Mouse (Mus musculus) embryonic facial prominence, embryonic 12.5 days (tissue): ENCODE data around the gene Mical2. TPM values are rescaled to one million over a fixed set of nuclear protein-coding genes. Genes with fewer than 3 reads are reported as not detected.

Experiments
- ATAC-seq: fragments of 200-750 bp; cut with Nextera tagmentation; 2 replicates; pipeline ENCODE4 v1.8.0; 2017; ENCODE audit not compliant: insufficient number of reproducible peaks, insufficient read depth, low FRiP score, low TSS enrichment
- H3K27ac ChIP-seq: fragments of 300-500 bp; sonication (generic); 2 replicates; pipeline ENCODE4 v1.5.1; 2016; ENCODE audit warnings: mild to moderate bottlenecking
- H3K27me3 ChIP-seq: fragments of 300-500 bp; sonication (generic); 2 replicates; pipeline ENCODE4 v1.6.1; 2016; ENCODE audit warnings: mild to moderate bottlenecking, moderate library complexity
- H3K36me3 ChIP-seq: fragments of 300-500 bp; sonication (generic); 2 replicates; pipeline ENCODE4 v1.6.1; 2016; ENCODE audit warnings: mild to moderate bottlenecking
- H3K4me1 ChIP-seq: fragments of 300-500 bp; sonication (generic); 2 replicates; pipeline ENCODE4 v1.6.1; 2016
- H3K4me2 ChIP-seq: fragments of 300-500 bp; sonication (generic); replicated peaks from 2 replicates; pipeline ENCODE4 v1.6.1; 2016; ENCODE audit warnings: mild to moderate bottlenecking, moderate library complexity
- H3K4me3 ChIP-seq: fragments of 300-500 bp; sonication (generic); 2 replicates; pipeline ENCODE4 v1.5.1; 2016; ENCODE audit warnings: mild to moderate bottlenecking
- H3K9ac ChIP-seq: fragments of 300-500 bp; sonication (generic); 2 replicates; pipeline ENCODE4 v1.6.1; 2016; ENCODE audit warnings: mild to moderate bottlenecking, moderate library complexity
- H3K9me3 ChIP-seq: fragments of 300-500 bp; sonication (generic); 2 replicates; pipeline ENCODE4 v1.6.1; 2016; ENCODE audit warnings: mild to moderate bottlenecking, moderate library complexity
- WGBS: fragments of 180-500 bp; shearing (Covaris S2); methylation state at CpG from one replicate; pipeline ENCODE4 v1.1.7; 2016; 5-methylcytosine and 5-hydroxymethylcytosine counted together
- polyA plus RNA-seq: library from polyadenylated mRNA; unstranded; fragments of >200 nt; fragmentation: Nextera tagmentation; extraction: Ambion mirVana; gene quantifications from 2 replicates; pipeline ENCODE4 v1.2.1, GENCODE M21; 2016

Gene Mical2
- polyA plus RNA-seq, 1 experiment from 2014 or later: 3.3 TPM

- no peak for ATAC-seq
- Histone ChIP-seq H3K27ac (no peak overlapping the region), H3K4me3 (no peak overlapping the region), H3K9ac (no peak overlapping the region), H3K4me2 (no peak overlapping the region), H3K36me3 (no peaks in the 10 kb centered on the region), H3K4me1 (no peaks in the 10 kb centered on the region), H3K9me3 (no peaks in the 10 kb centered on the region), H3K27me3 (no peaks in the 10 kb centered on the region)
- WGBS: 84% methylated on average over 5 of the region's 5 CpGs
Observed at GRCm38 (mm10) chr7:112288352-112289107, 62.9 kb downstream of the Mical2 start.

GRCm38 (mm10) chr7:112289514-112289913, 63.9 kb downstream of the Mical2 start:
- H3K36me3 ChIP-seq: no peaks in the 10 kb centered on the region
- no peak overlapping the region for H3K4me2 ChIP-seq
- H3K4me1 ChIP-seq: no peaks in the 10 kb centered on the region
- no peak for ATAC-seq
- H3K27ac ChIP-seq: no peak overlapping the region
- H3K9ac ChIP-seq: no peak overlapping the region
- WGBS: 58% methylated on average over 5 of the region's 5 CpGs
- H3K4me3 ChIP-seq: no peak overlapping the region
- no peaks in the 10 kb centered on the region for H3K27me3 ChIP-seq
- H3K9me3 ChIP-seq: no peaks in the 10 kb centered on the region

- no peaks in the 10 kb centered on the region for H3K36me3 ChIP-seq
- 57% methylated on average over 4 of the region's 4 CpGs for WGBS
- no peak overlapping the region for H3K27ac ChIP-seq
- H3K9me3 ChIP-seq: no peaks in the 10 kb centered on the region
- H3K4me1 ChIP-seq: no peaks in the 10 kb centered on the region
- H3K4me3 ChIP-seq: no peak overlapping the region
- H3K4me2 ChIP-seq: no peak overlapping the region
- H3K9ac ChIP-seq: no peak overlapping the region
- no peak for ATAC-seq
- H3K27me3 ChIP-seq: no peaks in the 10 kb centered on the region
Observed at GRCm38 (mm10) chr7:112289990-112290389, 64.3 kb downstream of the Mical2 start.

- Histone ChIP-seq H3K27ac (no peak overlapping the region), H3K4me3 (no peak overlapping the region), H3K36me3 (no peaks in the 10 kb centered on the region), H3K27me3 (0 out of 2 replicates have a peak, but pooled peaks cover 3% of the 10 kb centered on the region), H3K9me3 (no peaks in the 10 kb centered on the region), H3K4me1 (no peaks in the 10 kb centered on the region), H3K4me2 (no peak overlapping the region), H3K9ac (no peak overlapping the region)
- 61% methylated on average over 7 of the region's 7 CpGs for WGBS
- ATAC-seq: no peak
Observed at GRCm38 (mm10) chr7:112293456-112294104, 67.9 kb downstream of the Mical2 start.

GRCm38 (mm10) chr7:112295426-112296221, 70.0 kb downstream of the Mical2 start:
- H3K27ac ChIP-seq: no peak overlapping the region
- no peaks in the 10 kb centered on the region for H3K4me1 ChIP-seq
- H3K9ac ChIP-seq: no peak overlapping the region

GRCm38 (mm10) chr7:112298032-112298431, 72.4 kb downstream of the Mical2 start:
- Histone ChIP-seq H3K9ac (no peak overlapping the region), H3K4me1 (no peaks in the 10 kb centered on the region), H3K9me3 (no peaks in the 10 kb centered on the region), H3K27me3 (0 out of 2 replicates have a peak, but pooled peaks cover 3% of the 10 kb centered on the region), H3K27ac (no peak overlapping the region), H3K4me2 (no peak overlapping the region), H3K36me3 (no peaks in the 10 kb centered on the region), H3K4me3 (no peak overlapping the region)
- ATAC-seq: no peak
- 90% methylated on average over 9 of the region's 9 CpGs for WGBS

More at GRCm38 (mm10) chr7:112295426-112296221, 70.0 kb downstream of the Mical2 start:
- 71% methylated on average over 8 of the region's 8 CpGs for WGBS
- no peak overlapping the region for H3K4me2 ChIP-seq
- H3K36me3 ChIP-seq: no peaks in the 10 kb centered on the region
- H3K27me3 ChIP-seq: 0 out of 2 replicates have a peak, but pooled peaks cover 3% of the 10 kb centered on the region
- no peaks in the 10 kb centered on the region for H3K9me3 ChIP-seq
- no peak overlapping the region for H3K4me3 ChIP-seq
- no peak for ATAC-seq

- no peak overlapping the region for H3K4me2 ChIP-seq
- no peak overlapping the region for H3K9ac ChIP-seq
- H3K4me3 ChIP-seq: no peak overlapping the region
- no peak for ATAC-seq
- no peak overlapping the region for H3K27ac ChIP-seq
- no peaks in the 10 kb centered on the region for H3K9me3 ChIP-seq
- H3K27me3 ChIP-seq: 0 out of 2 replicates have a peak, but pooled peaks cover 3% of the 10 kb centered on the region
- 80% methylated on average over 3 of the region's 3 CpGs for WGBS
- no peaks in the 10 kb centered on the region for H3K36me3 ChIP-seq
- H3K4me1 ChIP-seq: no peaks in the 10 kb centered on the region
Observed at GRCm38 (mm10) chr7:112298871-112299422, 73.3 kb downstream of the Mical2 start.

- WGBS: 53% methylated on average over 10 of the region's 10 CpGs
- ATAC-seq: no peak
- Histone ChIP-seq H3K36me3 (no peaks in the 10 kb centered on the region), H3K4me2 (no peak overlapping the region), H3K4me3 (no peak overlapping the region), H3K27me3 (0 out of 2 replicates have a peak, but pooled peaks cover 3% of the 10 kb centered on the region), H3K4me1 (no peaks in the 10 kb centered on the region), H3K9ac (no peak overlapping the region), H3K27ac (no peak overlapping the region), H3K9me3 (no peaks in the 10 kb centered on the region)
Observed at GRCm38 (mm10) chr7:112299521-112300096, 74.0 kb downstream of the Mical2 start.

GRCm38 (mm10) chr7:112300141-112300540, 74.5 kb downstream of the Mical2 start:
- Histone ChIP-seq H3K27ac (no peak overlapping the region), H3K36me3 (no peaks in the 10 kb centered on the region), H3K9me3 (no peaks in the 10 kb centered on the region), H3K9ac (no peak overlapping the region), H3K4me2 (no peak overlapping the region), H3K4me3 (no peak overlapping the region), H3K27me3 (0 out of 2 replicates have a peak, but pooled peaks cover 3% of the 10 kb centered on the region), H3K4me1 (no peaks in the 10 kb centered on the region)
- 74% methylated on average over 5 of the region's 5 CpGs for WGBS
- ATAC-seq: no peak

GRCm38 (mm10) chr7:112301052-112301451, 75.4 kb downstream of the Mical2 start:
- H3K4me3 ChIP-seq: no peak overlapping the region

GRCm38 (mm10) chr7:112304382-112304781, 78.7 kb downstream of the Mical2 start:
- Histone ChIP-seq H3K4me3 (no peak overlapping the region), H3K36me3 (no peaks in the 10 kb centered on the region), H3K27me3 (no peaks in the 10 kb centered on the region), H3K4me1 (no peaks in the 10 kb centered on the region), H3K9me3 (no peaks in the 10 kb centered on the region), H3K9ac (no peak overlapping the region), H3K4me2 (no peak overlapping the region), H3K27ac (no peak overlapping the region)
- peak; percentile 75; the same call in 1 of the 2 replicates for ATAC-seq
- 78% methylated on average over 8 of the region's 8 CpGs for WGBS

More at GRCm38 (mm10) chr7:112301052-112301451, 75.4 kb downstream of the Mical2 start:
- Histone ChIP-seq H3K27me3 (no peaks in the 10 kb centered on the region), H3K4me2 (no peak overlapping the region), H3K9ac (no peak overlapping the region), H3K4me1 (no peaks in the 10 kb centered on the region), H3K9me3 (no peaks in the 10 kb centered on the region), H3K27ac (no peak overlapping the region), H3K36me3 (no peaks in the 10 kb centered on the region)
- no peak for ATAC-seq
